Mouse (Mus musculus): ENCODE data around the gene Ptch1. TPM values are rescaled to one million over a fixed set of nuclear protein-coding genes. Genes with fewer than 3 reads are reported as not detected.

Gene Ptch1
- polyA plus RNA-seq (2012): 0.26 and 0.93 TPM in 2 replicates

DNA sequence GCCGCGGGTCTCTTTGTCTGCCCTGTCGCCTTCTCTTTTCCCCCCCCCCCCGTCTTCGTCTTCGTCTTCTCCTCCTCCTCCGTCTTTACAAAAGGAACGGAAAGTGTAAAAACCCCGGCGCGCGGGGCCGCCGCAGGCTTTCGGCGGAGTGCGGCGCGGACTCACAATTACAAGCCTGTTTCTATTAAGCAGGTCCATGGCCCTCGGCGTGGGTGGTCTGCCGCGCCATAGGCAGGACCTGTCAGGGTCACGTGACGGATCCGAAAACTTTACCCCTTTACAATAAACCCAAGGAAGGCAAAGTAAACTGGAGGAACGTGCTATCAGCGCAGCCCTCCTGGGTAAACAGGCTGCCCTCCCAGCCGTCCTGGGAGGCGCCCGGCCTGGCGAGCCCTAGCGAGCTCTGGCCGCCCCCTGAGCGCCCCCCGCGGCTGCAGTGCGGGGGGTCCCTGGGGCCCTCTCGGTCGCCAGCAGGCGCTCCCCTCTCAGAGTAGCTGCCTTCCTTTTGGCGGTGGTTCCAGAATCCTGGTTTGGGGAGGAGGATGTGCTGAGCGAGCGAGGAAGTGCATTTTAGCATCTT, at the start of gene Ptch1:
Gene Ptch1, minus strand, starts transcription at position 343 of the 580 bp plus-strand sequence.
- peaks cover 7% of the 10 kb centered on the region; the same call in 1 of the 2 replicates for H3K9me3 ChIP-seq (ENCODE audit: control insufficient read depth, low read length)
- H3K4me1 ChIP-seq (ENCODE audit: control insufficient read depth): peaks cover 11% of the 10 kb centered on the region
- no peaks in the 10 kb centered on the region for H3K36me3 ChIP-seq (ENCODE audit: control insufficient read depth)
- no peak for TF ChIP-seq GATA1 (IDR thresholded peaks at IDR 0.05; ENCODE audit: low read length)
- no peak for TF ChIP-seq TAL1 (IDR thresholded peaks at IDR 0.05; ENCODE audit: low read length)
- peaks cover 89% of the 10 kb centered on the region for H3K27me3 ChIP-seq (ENCODE audit: control insufficient read depth)
- H3K4me3 ChIP-seq (replicated peaks): peak within 1 kb of the TSS; percentile 32

GRCm38 (mm10) chr13:63621301-63621700, 47.9 kb upstream of the Ptch1 start:
- no peak for TF ChIP-seq GATA1 (IDR thresholded peaks at IDR 0.05; ENCODE audit: low read length)
- TF ChIP-seq TAL1 (IDR thresholded peaks at IDR 0.05; ENCODE audit: low read length): no peak
- H3K27me3 ChIP-seq (ENCODE audit: control insufficient read depth): no peaks in the 10 kb centered on the region
- no peaks in the 10 kb centered on the region for H3K9me3 ChIP-seq (ENCODE audit: control insufficient read depth, low read length)
- H3K4me1 ChIP-seq (ENCODE audit: control insufficient read depth): no peaks in the 10 kb centered on the region
- no peak overlapping the region for H3K4me3 ChIP-seq (replicated peaks)
- H3K36me3 ChIP-seq (ENCODE audit: control insufficient read depth): no peaks in the 10 kb centered on the region

DNA sequence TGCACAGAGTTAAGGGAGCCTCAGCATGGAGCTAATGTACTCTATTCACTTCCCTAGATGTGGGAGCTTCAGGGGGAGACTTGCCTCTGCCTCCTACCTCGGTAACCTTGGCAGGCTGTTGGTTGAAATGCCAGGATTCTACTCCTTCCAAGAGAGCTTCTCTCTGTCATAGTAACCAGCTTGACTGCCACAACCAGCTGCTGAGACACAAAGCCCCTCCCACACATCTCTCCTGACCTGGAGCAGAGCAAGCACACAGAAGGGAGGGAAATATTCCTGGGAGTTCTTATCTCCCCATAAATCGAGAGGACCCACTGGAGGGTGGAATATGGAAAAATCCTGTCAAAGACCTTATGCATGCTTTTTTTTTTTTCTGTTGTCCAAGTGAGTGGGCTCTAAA, 39.8 kb upstream of the Ptch1 start:
- Histone ChIP-seq H3K36me3 (ENCODE audit: control insufficient read depth) (no peaks in the 10 kb centered on the region), H3K9me3 (ENCODE audit: control insufficient read depth, low read length) (no peaks in the 10 kb centered on the region), H3K27me3 (ENCODE audit: control insufficient read depth) (no peaks in the 10 kb centered on the region), H3K4me3 (replicated peaks) (no peak overlapping the region), H3K4me1 (ENCODE audit: control insufficient read depth) (no peaks in the 10 kb centered on the region)
- TF ChIP-seq GATA1 (IDR thresholded peaks at IDR 0.05; ENCODE audit: low read length): no peak
- TF ChIP-seq TAL1 (IDR thresholded peaks at IDR 0.05; ENCODE audit: low read length): no peak

- Histone ChIP-seq H3K36me3 (ENCODE audit: control insufficient read depth) (no peaks in the 10 kb centered on the region), H3K27me3 (ENCODE audit: control insufficient read depth) (no peaks in the 10 kb centered on the region), H3K4me3 (replicated peaks) (no peak overlapping the region), H3K9me3 (ENCODE audit: control insufficient read depth, low read length) (no peaks in the 10 kb centered on the region), H3K4me1 (ENCODE audit: control insufficient read depth) (no peaks in the 10 kb centered on the region)
- TF ChIP-seq GATA1 (IDR thresholded peaks at IDR 0.05; ENCODE audit: low read length) (no peak), TAL1 (IDR thresholded peaks at IDR 0.05; ENCODE audit: low read length) (no peak)
These were observed 36.3 kb upstream of the Ptch1 start for GRCm38 (mm10) chr13:63609734-63610133.

- no peak for TF ChIP-seq TAL1 (IDR thresholded peaks at IDR 0.05; ENCODE audit: low read length)
- no peak for TF ChIP-seq GATA1 (IDR thresholded peaks at IDR 0.05; ENCODE audit: low read length)
- Histone ChIP-seq H3K4me3 (replicated peaks) (no peak overlapping the region), H3K27me3 (ENCODE audit: control insufficient read depth) (no peaks in the 10 kb centered on the region), H3K4me1 (ENCODE audit: control insufficient read depth) (no peaks in the 10 kb centered on the region), H3K9me3 (ENCODE audit: control insufficient read depth, low read length) (no peaks in the 10 kb centered on the region), H3K36me3 (ENCODE audit: control insufficient read depth) (no peaks in the 10 kb centered on the region)
These were observed 24.2 kb upstream of the Ptch1 start for GRCm38 (mm10) chr13:63597593-63597992.

DNA sequence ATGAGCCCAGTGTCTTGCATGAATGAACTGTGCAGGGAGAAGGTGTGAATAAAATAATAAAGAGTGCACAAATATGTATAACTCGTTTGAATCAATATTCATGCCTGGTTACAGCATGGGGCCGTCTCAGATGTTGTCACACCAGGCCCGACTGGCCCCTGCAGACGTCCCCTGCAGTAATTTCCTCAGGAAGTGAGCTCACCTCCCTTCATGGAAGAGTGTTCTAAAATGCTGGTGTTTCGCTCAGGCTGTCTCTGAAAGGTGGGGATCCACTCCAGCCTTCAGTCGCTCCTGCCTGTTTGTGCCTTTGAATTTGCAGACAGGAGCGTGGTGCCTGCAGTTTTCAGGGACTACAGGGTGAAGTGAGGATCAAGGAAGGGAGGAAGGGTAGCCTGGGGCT, 22.5 kb upstream of the Ptch1 start:
- TF ChIP-seq TAL1 (IDR thresholded peaks at IDR 0.05; ENCODE audit: low read length) (no peak), GATA1 (IDR thresholded peaks at IDR 0.05; ENCODE audit: low read length) (no peak)
- H3K4me1 ChIP-seq (ENCODE audit: control insufficient read depth): no peaks in the 10 kb centered on the region
- no peaks in the 10 kb centered on the region for H3K9me3 ChIP-seq (ENCODE audit: control insufficient read depth, low read length)
- H3K36me3 ChIP-seq (ENCODE audit: control insufficient read depth): no peaks in the 10 kb centered on the region
- no peaks in the 10 kb centered on the region for H3K27me3 ChIP-seq (ENCODE audit: control insufficient read depth)
- H3K4me3 ChIP-seq (replicated peaks): no peak overlapping the region

DNA sequence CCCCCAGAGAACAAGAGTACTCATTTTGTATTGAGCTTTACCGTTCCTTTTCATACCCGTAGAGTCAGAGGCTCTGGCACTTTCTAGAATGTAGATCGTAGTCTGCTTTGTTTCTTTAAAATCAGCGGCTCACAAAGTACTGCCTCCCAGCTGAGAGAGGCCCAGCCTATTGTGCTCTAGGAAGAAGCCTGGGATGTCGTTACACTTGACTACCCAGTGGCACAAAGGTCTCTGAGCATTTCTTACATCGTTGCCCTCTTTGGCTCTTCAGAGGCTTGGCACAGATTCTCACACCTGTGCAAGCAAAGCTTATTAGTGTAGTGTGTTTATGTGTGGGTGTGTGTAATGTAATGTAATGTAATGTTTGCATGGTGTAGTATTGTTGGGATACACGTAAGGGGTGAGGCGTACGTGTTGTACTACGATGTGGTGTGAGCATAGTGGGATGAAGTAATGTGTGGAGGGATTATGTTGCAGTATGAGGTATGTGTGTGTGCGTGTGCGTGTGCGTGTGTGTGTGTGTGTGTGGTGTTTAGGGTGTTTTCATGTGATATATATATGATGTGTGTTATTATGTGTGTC, 20.2 kb upstream of the Ptch1 start:
- H3K4me3 ChIP-seq (replicated peaks): no peak overlapping the region
- H3K9me3 ChIP-seq (ENCODE audit: control insufficient read depth, low read length): no peaks in the 10 kb centered on the region
- H3K36me3 ChIP-seq (ENCODE audit: control insufficient read depth): no peaks in the 10 kb centered on the region
- H3K27me3 ChIP-seq (ENCODE audit: control insufficient read depth): no peaks in the 10 kb centered on the region
- TF ChIP-seq GATA1 (IDR thresholded peaks at IDR 0.05; ENCODE audit: low read length): no peak
- TF ChIP-seq TAL1 (IDR thresholded peaks at IDR 0.05; ENCODE audit: low read length): no peak
- no peaks in the 10 kb centered on the region for H3K4me1 ChIP-seq (ENCODE audit: control insufficient read depth)

DNA sequence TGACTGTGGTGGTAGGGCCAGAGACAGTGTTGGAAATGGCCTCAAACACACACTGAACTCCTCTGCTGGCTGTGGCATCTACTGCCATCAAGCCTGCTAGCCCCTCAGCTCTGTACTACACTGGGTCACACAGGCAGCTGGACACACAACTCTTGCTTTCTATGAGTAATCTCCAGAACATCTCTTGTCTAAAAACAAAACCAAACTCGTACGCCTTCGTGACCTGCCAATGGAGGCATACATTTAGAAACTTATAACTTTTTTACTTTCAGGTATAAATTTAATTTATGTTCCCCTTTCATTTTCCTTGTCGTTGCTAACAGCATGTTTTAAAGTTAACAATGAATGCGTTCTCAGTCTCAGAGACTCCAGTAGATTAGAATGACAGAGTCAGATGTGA, 19.4 kb upstream of the Ptch1 start:
- H3K4me1 ChIP-seq (ENCODE audit: control insufficient read depth): no peaks in the 10 kb centered on the region
- TF ChIP-seq GATA1 (IDR thresholded peaks at IDR 0.05; ENCODE audit: low read length): no peak
- H3K4me3 ChIP-seq (replicated peaks): no peak overlapping the region
- no peaks in the 10 kb centered on the region for H3K9me3 ChIP-seq (ENCODE audit: control insufficient read depth, low read length)
- no peaks in the 10 kb centered on the region for H3K27me3 ChIP-seq (ENCODE audit: control insufficient read depth)
- H3K36me3 ChIP-seq (ENCODE audit: control insufficient read depth): no peaks in the 10 kb centered on the region

DNA sequence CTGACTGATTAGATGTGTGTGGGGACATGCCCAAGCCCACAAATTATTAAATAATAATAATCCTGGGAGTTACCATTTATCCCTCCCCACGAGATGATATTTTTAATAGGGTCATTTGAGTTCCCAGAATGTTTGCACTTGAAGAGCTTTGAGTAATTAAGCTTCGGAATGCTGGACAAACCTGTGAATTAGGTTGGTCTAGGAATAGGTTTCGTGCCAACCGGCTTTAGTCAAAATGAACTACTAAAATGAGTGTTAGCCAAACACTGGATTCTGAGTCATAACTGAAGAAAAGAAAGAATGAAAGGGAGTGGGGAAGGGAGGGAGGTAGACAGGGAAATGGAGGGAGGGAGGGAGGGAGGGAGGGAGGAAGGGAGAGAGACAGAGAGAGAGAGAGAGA, 1.2 kb upstream of the Ptch1 start:
- Histone ChIP-seq H3K9me3 (ENCODE audit: control insufficient read depth, low read length) (peaks cover 7% of the 10 kb centered on the region; the same call in 1 of the 2 replicates), H3K4me3 (replicated peaks) (no peak overlapping the region), H3K36me3 (ENCODE audit: control insufficient read depth) (no peaks in the 10 kb centered on the region), H3K4me1 (ENCODE audit: control insufficient read depth) (no peaks in the 10 kb centered on the region), H3K27me3 (ENCODE audit: control insufficient read depth) (peaks cover 77% of the 10 kb centered on the region)
- no peak for TF ChIP-seq TAL1 (IDR thresholded peaks at IDR 0.05; ENCODE audit: low read length)
- TF ChIP-seq GATA1 (IDR thresholded peaks at IDR 0.05; ENCODE audit: low read length): no peak

Measured in erythroblast, embryonic 14.5 days (primary cell).